Mouse (Mus musculus) gastrocnemius, postnatal 36 days (tissue): ENCODE measurements around the gene Tjp2. TPM values are rescaled to one million over a fixed set of nuclear protein-coding genes. Genes with fewer than 3 reads are reported as not detected.
A peak's percentile ranks its signal among the peaks of the same experiment; 100 is the strongest.

Experiments
- DNase-seq, 2 experiments: peaks; one replicate each; pipeline ENCODE4 v3.0.0; 2022
- intact Hi-C: fragments of 180-260 bp; cut with DNase I; formaldehyde crosslinking; loops from one replicate; pipeline ENCODE4 v1.15.1; 2025
- total RNA-seq, 2 experiments: library from RNA; stranded (reverse); gene quantifications; 2 replicates each; pipeline ENCODE4 v1.2.3; 2021

Gene Tjp2
- total RNA-seq, 2 experiments from 2014 or later: 3.5 to 3.7 TPM

GRCm38 (mm10) chr19:24225305-24225696, 471 bp upstream of the Tjp2 start:
- intact Hi-C loops: loop anchor here (2.0 to 5.0 kb wide), 2 partner anchors 37 to 72 kb away; no protein-coding TSS in a partner anchor

DNA sequence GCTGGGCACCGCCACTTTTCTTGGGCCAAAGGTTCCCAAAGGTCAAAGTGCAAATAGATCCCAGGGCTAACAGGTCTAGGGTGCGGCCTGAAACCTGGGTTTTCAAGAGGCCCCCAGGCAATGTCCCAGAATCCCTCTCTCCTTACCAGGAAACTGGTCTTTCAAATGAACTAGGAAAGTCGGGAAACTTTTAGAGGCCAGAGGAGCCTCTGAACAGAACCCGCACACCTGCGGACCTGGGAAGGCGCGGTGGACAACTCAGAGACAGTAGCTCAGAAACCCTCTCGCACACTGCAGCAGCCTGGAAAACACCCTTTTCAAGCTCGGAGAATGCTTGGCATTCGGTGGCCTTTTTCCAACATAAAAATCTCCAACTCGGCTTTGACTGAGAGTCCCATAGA, 979 bp downstream of the Tjp2 start:
- DNase-seq: no peak
- intact Hi-C loops: loop anchor here (2.0 kb wide), 1 partner anchor 71 kb away; no protein-coding TSS in a partner anchor

More at GRCm38 (mm10) chr19:24225305-24225696, 471 bp upstream of the Tjp2 start:
- DNase-seq: peak in 1 of 2 experiments; percentile 8

DNA sequence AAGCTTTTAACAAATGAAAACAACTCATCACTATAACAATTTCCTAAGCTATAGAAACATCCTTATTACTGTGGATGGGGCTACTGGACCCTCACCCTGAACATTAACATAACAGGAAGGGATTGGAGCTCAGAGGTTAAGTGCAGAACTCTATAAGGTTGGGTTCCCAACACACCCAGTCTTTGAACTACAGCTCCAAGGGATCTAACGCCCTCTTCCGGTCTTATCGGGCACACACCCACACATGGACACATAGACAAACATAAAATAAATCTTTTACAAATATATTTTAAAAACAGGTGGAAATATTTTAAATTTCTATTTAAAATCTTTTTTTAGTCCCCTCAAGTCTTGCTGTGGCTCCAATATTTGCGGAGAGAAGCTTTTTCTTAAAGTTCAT, 3.4 kb downstream of the Tjp2 start:
- intact Hi-C loops: no loop called here
- DNase-seq: no peak

GRCm38 (mm10) chr19:24220795-24221445, 3.9 kb downstream of the Tjp2 start:
- intact Hi-C loops: no loop called here
- DNase-seq: no peak

- DNase-seq: no peak
- intact Hi-C loops: no loop called here
These were observed 5.8 kb downstream of the Tjp2 start for GRCm38 (mm10) chr19:24219011-24219410.

DNA sequence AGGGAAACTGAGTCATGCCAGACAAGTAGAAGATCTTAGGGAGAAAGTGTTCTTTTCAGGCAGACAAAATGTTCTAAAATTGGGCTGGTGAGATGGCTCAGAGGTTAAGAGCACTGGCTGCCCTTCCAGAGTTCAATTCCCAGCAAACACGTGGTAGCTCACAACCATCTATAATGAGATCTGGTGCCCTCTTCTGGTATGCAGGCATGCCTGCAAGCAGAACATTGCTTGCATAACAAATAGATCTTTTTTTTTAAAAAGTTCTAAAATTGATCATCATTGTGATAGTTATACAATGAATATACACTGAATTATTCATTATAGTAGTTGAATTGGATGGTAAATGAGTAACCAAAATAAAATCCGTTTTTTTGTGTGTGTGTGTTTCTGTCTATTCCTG, 6.5 kb downstream of the Tjp2 start:
- no peak for DNase-seq
- intact Hi-C loops: no loop called here

GRCm38 (mm10) chr19:24217851-24218250, 7.0 kb downstream of the Tjp2 start:
- no peak for DNase-seq
- intact Hi-C loops: no loop called here

DNA sequence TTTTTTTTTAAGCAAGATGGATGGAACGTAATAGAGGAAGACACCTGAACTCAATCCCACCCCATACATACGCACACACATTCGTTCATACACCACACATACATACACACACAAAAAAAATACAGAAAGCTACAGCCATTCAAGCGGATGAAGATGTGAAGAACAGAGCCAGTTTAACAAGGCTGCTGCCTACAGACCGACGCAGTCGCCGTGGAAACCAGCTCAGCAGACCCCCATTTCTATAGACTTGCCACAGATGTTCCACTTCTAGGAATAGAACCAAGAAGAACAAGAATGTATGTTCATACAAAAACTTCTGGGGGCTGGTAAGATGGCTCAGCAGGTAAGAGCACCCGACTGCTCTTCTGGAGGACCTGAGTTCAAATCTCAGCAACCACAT, 8.1 kb downstream of the Tjp2 start:
- intact Hi-C loops: no loop called here
- DNase-seq: no peak

DNA sequence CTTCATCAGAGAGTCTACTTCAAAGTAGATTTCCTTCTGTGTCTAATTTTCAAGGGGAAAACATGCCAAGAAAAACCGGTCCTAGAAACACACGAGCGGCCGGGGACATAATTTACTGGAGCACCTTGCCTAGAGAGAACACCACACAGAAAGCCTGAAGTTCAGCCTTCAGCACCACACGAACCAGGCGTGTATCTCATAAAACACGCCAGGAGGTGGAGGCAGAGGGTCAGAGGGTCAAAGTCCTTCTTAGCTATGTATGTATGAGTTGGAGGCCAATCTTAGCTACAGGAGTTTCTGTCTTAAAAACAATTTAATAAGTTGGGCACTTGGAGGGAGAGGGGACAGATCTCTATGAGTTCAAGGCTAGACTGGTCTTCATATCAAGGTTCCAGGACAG, 9.9 kb downstream of the Tjp2 start:
- intact Hi-C loops: no loop called here

DNA sequence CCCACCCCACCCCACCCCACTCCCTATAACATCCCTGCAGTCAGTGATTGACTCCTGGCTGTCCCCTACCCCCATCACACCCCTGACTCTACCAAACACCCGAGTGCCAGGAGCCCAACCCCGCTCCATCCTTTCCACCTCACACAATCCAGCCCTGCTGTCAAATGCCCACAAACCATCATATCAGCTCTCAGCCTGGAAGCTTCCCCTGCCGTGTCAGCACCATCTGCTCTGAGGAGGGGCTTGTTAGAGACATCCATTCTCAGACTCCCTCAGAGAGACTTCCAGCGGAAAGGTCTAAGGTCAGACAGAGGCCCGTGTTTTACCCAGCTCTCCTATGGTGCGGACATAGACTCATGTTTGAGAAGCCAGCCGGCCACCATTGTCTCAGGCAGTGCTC, 11.5 kb downstream of the Tjp2 start:
- intact Hi-C loops: no loop called here
- no peak for DNase-seq

More for the DNA sequence above, 9.9 kb downstream of the Tjp2 start:
- DNase-seq: no peak

DNA sequence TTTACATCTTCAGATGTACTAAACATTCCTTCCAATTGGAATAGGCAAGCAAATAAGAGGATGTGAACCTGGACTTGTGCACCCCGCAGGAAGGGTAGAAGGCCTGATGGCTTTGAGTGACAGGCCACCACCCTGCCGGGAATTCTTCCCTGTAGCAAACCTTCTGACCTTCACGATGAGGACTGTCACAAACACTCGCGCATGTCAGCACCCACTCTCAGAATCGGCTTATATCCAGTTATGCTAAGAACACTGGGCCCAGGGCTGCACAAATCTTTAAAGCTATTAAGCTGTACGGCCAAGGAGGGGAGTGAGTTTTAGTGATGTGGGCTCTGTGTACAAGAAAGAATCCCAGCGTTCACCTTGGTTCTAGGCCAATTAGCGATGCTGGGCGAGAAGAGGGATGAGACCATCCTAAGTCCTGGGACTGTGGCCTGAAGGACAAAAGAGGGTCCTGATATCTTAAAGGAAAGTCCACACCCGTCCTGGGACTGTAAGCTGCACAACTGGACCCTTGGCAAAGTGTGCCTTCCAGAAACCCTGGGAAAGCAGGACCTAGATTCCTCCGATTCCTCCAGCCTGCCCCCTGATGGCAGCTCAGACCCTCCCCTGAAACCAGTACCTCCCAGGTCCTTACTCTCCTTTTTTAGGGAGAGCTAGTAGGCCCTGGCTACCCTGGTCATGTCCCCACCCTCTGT, 12.1 kb downstream of the Tjp2 start:
- no peak for DNase-seq
- intact Hi-C loops: no loop called here

GRCm38 (mm10) chr19:24211168-24211567, 13.7 kb downstream of the Tjp2 start:
- intact Hi-C loops: no loop called here
- DNase-seq: no peak

- no peak for DNase-seq
- intact Hi-C loops: no loop called here
These were observed 15.3 kb downstream of the Tjp2 start for GRCm38 (mm10) chr19:24209516-24209915.

- no peak for DNase-seq
- intact Hi-C loops: no loop called here
These were observed 16.9 kb downstream of the Tjp2 start for GRCm38 (mm10) chr19:24207967-24208366.

DNA sequence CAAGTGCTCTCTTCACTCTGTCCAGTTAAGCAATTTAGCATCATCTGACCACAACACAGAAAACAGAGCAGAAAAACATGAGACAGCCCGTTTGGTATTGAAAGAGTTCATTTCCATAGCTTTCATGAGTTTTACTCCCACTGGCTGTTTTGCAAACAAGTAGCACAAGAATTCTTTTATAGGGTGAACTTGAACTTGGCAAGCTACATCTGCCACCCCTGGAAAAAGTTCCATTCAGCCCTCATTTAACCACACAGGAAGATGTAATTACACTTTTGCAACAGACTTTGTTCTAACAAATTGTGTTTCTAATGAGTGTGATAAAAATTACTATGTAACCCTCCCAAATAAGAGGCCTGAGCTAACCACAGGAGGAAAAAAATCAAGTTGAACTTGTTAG, 19.8 kb downstream of the Tjp2 start:
- intact Hi-C loops: no loop called here
- no peak for DNase-seq

DNA sequence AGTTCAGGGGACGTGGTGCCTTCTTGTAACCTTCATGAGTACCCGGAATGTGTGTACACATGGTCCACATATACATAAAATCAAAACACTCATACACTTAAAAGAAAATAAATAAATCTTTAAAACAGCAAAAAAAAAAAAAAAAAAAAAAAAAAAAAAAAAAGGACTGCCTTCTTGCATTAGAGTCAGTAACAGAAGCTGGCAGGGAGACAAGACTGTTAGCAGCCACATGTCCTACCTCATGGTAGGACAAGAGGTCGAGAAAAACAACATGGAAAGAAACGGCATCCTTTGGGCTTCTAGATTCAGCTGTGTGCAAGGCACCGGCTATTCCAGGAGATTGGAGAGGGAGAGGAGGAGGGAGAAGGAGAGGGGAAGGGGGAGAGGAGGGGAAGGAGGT, 23.0 kb downstream of the Tjp2 start:
- intact Hi-C loops: no loop called here
- no peak for DNase-seq

- intact Hi-C loops: no loop called here
- no peak for DNase-seq
These were observed 24.3 kb downstream of the Tjp2 start for GRCm38 (mm10) chr19:24200566-24200965.

DNA sequence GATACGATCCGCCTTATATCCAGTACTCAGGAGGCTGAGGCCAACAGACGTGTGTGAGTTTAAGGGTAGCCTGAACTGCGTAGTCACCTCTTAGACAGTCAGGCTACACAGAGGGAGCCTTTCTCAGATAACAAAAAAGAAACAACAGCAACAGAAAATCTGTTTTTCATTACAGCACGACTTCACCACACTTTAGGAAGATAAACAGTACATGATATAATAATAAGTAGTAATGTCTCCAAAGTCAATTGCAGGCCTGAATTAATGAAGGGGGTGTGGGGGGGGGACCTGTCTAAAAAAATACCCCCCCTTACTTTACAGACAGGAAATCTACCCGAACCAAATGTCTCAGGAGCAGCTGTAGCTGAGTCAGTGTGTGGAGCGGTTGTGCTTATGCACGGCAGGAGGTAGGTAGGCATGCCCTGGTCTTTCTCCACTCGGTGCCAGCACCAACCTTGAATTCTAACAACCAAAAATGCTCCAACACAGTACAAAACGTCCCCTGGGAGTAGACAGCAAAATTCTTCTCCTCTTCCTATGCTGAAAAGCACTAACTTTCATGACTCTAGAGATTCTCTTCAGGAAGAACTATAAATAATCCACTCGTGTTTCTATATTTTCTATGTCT, 26.0 kb downstream of the Tjp2 start:
- DNase-seq: no peak
- intact Hi-C loops: no loop called here

DNA sequence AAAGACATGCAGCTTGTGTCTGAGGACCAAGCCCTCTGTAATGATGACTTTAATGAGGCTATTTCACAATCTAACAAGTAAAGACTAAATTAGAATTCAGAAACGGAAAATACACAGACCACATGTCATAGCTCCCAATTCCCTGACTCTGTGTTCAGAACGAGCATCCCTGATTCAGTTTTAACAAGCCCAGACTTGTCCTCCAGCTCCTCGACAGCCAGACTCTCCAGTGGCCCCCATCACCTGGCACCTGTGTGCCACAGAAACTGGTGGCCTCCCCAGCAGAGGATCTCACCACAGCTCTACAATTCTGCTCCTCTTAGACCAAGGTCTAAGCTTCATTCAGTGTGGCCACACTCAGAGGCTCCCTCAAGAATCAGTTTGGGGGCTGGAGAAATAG, 27.5 kb downstream of the Tjp2 start:
- no peak for DNase-seq
- intact Hi-C loops: no loop called here

- DNase-seq: no peak
- intact Hi-C loops: no loop called here
These were observed 29.6 kb downstream of the Tjp2 start for GRCm38 (mm10) chr19:24195224-24195623.

DNA sequence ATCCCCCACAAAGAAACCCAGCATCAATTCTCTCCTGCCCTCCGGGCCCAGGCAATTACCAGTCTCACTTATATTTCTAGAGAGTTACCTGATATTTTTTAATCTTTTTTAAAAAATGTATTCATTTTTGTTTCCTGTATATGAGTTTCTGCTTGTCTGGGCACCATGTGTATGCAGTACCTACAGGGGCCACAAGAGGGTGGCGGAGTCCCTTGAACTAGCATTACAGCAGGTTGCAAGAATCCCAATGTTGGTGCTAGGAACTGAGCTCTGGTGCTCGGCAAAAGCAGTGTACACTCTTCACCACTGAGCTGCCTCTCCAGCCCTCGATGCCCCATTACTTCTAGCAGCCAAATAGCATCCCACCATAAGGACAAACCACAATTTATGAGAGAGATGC, 30.6 kb downstream of the Tjp2 start:
- intact Hi-C loops: no loop called here

GRCm38 (mm10) chr19:24192946-24193345, 31.9 kb downstream of the Tjp2 start:
- DNase-seq: no peak
- intact Hi-C loops: no loop called here

More for the DNA sequence above, 30.6 kb downstream of the Tjp2 start:
- no peak for DNase-seq
